Mouse (Mus musculus) limb, embryonic 14.5 days (tissue): ENCODE data around the gene Spata32. TPM values are rescaled to one million over a fixed set of nuclear protein-coding genes. Genes with fewer than 3 reads are reported as not detected.

Source experiments
- ATAC-seq: fragments of 200-750 bp; cut with Nextera tagmentation; 2 replicates; pipeline ENCODE4 v1.8.0; 2017; ENCODE audit warnings: low read depth, moderate number of reproducible peaks, moderate TSS enrichment; ENCODE audit not compliant: low FRiP score
- DNase-seq: peaks from one replicate; pipeline ENCODE4 v3.0.0-alpha.2; 2015; ENCODE audit warnings: low spot score
- H3K27ac ChIP-seq: fragments of 300-500 bp; sonication (generic); replicated peaks from 2 replicates; pipeline ENCODE4 v1.5.1; 2014; ENCODE audit warnings: low read depth, mild to moderate bottlenecking, low read length, moderate library complexity, mixed read lengths
- H3K27me3 ChIP-seq: fragments of 300-500 bp; sonication (generic); 2 replicates; pipeline ENCODE4 v1.6.1; 2014; ENCODE audit warnings: low read length, mixed read lengths; ENCODE audit not compliant: control insufficient read depth, insufficient read depth
- H3K36me3 ChIP-seq: fragments of 300-500 bp; sonication (generic); 2 replicates; pipeline ENCODE4 v1.6.1; 2014; ENCODE audit warnings: mild to moderate bottlenecking, low read length, moderate library complexity, mixed read lengths; ENCODE audit not compliant: control insufficient read depth, insufficient read depth
- H3K4me1 ChIP-seq: fragments of 300-500 bp; sonication (generic); 2 replicates; pipeline ENCODE4 v1.6.1; 2014; ENCODE audit warnings: antibody characterized with exemption, low read length, mixed read lengths; ENCODE audit not compliant: control insufficient read depth, insufficient read depth
- H3K4me2 ChIP-seq: fragments of 300-500 bp; sonication (generic); replicated peaks from 2 replicates; pipeline ENCODE4 v1.6.1; 2014; ENCODE audit warnings: low read depth, mild to moderate bottlenecking, low read length, moderate library complexity; ENCODE audit not compliant: severe bottlenecking
- H3K4me3 ChIP-seq: fragments of 300-500 bp; sonication (generic); replicated peaks from 2 replicates; pipeline ENCODE4 v1.5.1; 2014; ENCODE audit warnings: low read length
- H3K9ac ChIP-seq: fragments of 300-500 bp; sonication (generic); 2 replicates; pipeline ENCODE4 v1.6.1; 2014; ENCODE audit warnings: mild to moderate bottlenecking, low read depth, low read length, moderate library complexity; ENCODE audit not compliant: severe bottlenecking
- H3K9me3 ChIP-seq: fragments of 300-500 bp; sonication (generic); 2 replicates; pipeline ENCODE4 v1.6.1; 2016; ENCODE audit warnings: low read length; ENCODE audit not compliant: control insufficient read depth
- POLR2A ChIP-seq: fragments of 200-500 bp; IDR thresholded peaks from 2 replicates; pipeline ENCODE4 v1.8.0; 2012; ENCODE audit warnings: inconsistent platforms, mild to moderate bottlenecking, moderate library complexity, borderline replicate concordance; ENCODE audit not compliant: insufficient read depth, insufficient read length; ENCODE audit errors: extremely low read depth
- WGBS: fragments of 180-500 bp; shearing (Covaris S2); extraction: QIAGEN DNeasy Blood & Tissue Kit; methylation state at CpG from one replicate; pipeline ENCODE4 v1.1.7; 2014; 5-methylcytosine and 5-hydroxymethylcytosine counted together
- polyA plus RNA-seq, 2 experiments: library from polyadenylated mRNA; depleted of rRNA in 1 of 2; stranded (reverse) in 1 of 2; unstranded in 1 of 2; fragments of >200 nt; fragmentation: Nextera tagmentation in 1 of 2; extraction: Ambion mirVana in 1 of 2; gene quantifications; 2 replicates each; pipeline versions ENCODE4 v1.2.1 to v1.2.3; 2012 to 2014

Spata32 gene
- polyA plus RNA-seq, 2 experiments: not detected

DNA sequence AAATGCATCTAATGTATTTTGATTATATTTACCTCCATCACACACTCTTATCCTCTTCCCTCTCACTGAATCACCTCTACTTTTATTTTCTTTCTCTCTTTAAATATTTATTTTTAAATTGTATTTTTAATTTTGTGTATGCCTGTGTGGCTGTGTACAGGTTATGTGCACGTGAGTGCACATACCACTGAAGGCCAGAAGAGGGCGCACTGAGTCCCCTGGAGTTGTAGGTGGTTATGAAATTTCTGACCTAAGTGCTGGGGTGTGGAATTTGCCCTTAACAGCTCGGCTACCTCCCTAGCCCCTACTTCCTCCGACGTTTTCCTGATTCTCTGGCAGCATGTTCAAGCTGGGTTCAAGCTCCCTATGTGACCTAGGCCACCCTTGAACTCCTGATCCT lies 4.5 kb downstream of the Spata32 start:
- Histone ChIP-seq H3K9ac (no peak overlapping the region), H3K27me3 (peaks cover 3% of the 10 kb centered on the region; the same call in 1 of the 2 replicates), H3K36me3 (no peaks in the 10 kb centered on the region), H3K4me2 (no peak overlapping the region), H3K4me3 (no peak overlapping the region), H3K27ac (no peak overlapping the region), H3K9me3 (no peaks in the 10 kb centered on the region), H3K4me1 (no peaks in the 10 kb centered on the region; the same call in 1 of the 2 replicates)
- WGBS: 83% methylated on average over 5 of the region's 5 CpGs
- DNase-seq: no peak
- ATAC-seq: no peak
- TF ChIP-seq POLR2A: no peak

DNA sequence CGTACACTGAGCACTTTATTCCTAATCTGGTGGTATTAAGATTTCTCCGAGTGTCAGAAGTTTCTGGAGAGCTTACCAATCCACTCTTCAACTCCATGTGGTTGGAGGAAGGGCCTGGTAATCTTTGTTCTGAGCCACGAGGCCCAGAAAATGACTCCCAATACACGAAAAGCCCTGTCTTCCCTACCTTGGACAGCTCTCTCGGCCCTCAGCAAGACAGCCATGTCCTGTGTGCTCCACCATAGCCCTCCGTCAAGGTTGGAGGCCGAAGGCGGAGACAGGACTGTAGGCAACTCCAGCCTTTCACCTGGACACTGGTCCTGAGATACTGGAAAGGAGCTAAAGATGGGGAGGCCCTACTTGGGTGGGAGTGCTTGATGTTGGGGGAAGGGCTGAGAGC lies 7.9 kb downstream of the Spata32 start:
- H3K36me3 ChIP-seq: no peaks in the 10 kb centered on the region
- TF ChIP-seq POLR2A: no peak
- H3K4me2 ChIP-seq: no peak overlapping the region
- ATAC-seq (no peak), DNase-seq (no peak)
- H3K9ac ChIP-seq: no peak overlapping the region
- no peaks in the 10 kb centered on the region for H3K4me1 ChIP-seq
- H3K4me3 ChIP-seq: no peak overlapping the region
- WGBS: 74% methylated on average over 8 of the region's 8 CpGs
- H3K9me3 ChIP-seq: no peaks in the 10 kb centered on the region
- H3K27me3 ChIP-seq: no peaks in the 10 kb centered on the region
- H3K27ac ChIP-seq: no peak overlapping the region

DNA sequence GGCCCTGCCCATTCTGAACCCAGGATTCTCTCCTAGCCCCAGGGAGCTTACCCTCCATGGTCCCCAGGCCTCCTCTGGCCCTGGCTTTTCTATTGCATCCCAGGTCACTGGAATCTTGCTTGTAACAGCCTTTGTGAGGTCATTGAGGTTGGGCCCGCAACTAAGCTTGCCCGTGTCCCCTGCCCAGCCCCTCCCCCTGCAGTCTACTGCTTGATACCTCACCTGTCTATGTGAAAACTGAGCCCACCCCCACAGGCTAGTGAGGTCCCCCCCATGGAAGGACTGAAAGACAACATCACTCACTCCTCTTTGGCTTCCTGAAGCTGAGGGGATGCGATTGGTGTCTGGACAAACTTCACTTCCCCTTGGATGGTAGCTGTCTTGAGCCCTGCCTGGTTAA lies 9.8 kb downstream of the Spata32 start, which contains the start of gene 1700023F06Rik:
Gene 1700023F06Rik, minus strand, starts transcription at position 101 of the 400 bp plus-strand sequence.
- no peaks in the 10 kb centered on the region for H3K27me3 ChIP-seq
- no peak within 1 kb of the TSS for H3K4me2 ChIP-seq
- no peak within 1 kb of the TSS for H3K4me3 ChIP-seq
- DNase-seq: no peak
- no peak within 1 kb of the TSS for H3K27ac ChIP-seq
- TF ChIP-seq POLR2A: no peak
- H3K9ac ChIP-seq: no peak within 1 kb of the TSS
- no peaks in the 10 kb centered on the region for H3K9me3 ChIP-seq
- no peak for ATAC-seq
- no peaks in the 10 kb centered on the region for H3K4me1 ChIP-seq
- no peaks in the 10 kb centered on the region for H3K36me3 ChIP-seq
- 89% methylated on average over 3 of the region's 3 CpGs for WGBS

- H3K27me3 ChIP-seq: 0 out of 2 replicates have a peak, but pooled peaks cover 3% of the 10 kb centered on the region
- no peak overlapping the region for H3K9ac ChIP-seq
- no peaks in the 10 kb centered on the region for H3K36me3 ChIP-seq
- no peak for DNase-seq
- H3K27ac ChIP-seq: no peak overlapping the region
- WGBS: 91% methylated on average over 6 of the region's 6 CpGs
- H3K4me1 ChIP-seq: 0 out of 2 replicates have a peak, but pooled peaks cover 6% of the 10 kb centered on the region
- H3K4me2 ChIP-seq: no peak overlapping the region
- no peak for ATAC-seq
- TF ChIP-seq POLR2A: no peak
- no peak overlapping the region for H3K4me3 ChIP-seq
- H3K9me3 ChIP-seq: no peaks in the 10 kb centered on the region
Measured at GRCm38 (mm10) chr11:103206203-103206602, 12.0 kb downstream of the Spata32 start.

- Histone ChIP-seq H3K27ac (no peak overlapping the region), H3K4me1 (peaks cover 17% of the 10 kb centered on the region), H3K4me2 (no peak overlapping the region), H3K9me3 (no peaks in the 10 kb centered on the region), H3K36me3 (no peaks in the 10 kb centered on the region), H3K27me3 (peaks cover 35% of the 10 kb centered on the region), H3K9ac (no peak overlapping the region), H3K4me3 (no peak overlapping the region)
- DNase-seq (no peak), ATAC-seq (no peak)
- no peak for TF ChIP-seq POLR2A
Measured at GRCm38 (mm10) chr11:103202376-103202775, 15.9 kb downstream of the Spata32 start.

DNA sequence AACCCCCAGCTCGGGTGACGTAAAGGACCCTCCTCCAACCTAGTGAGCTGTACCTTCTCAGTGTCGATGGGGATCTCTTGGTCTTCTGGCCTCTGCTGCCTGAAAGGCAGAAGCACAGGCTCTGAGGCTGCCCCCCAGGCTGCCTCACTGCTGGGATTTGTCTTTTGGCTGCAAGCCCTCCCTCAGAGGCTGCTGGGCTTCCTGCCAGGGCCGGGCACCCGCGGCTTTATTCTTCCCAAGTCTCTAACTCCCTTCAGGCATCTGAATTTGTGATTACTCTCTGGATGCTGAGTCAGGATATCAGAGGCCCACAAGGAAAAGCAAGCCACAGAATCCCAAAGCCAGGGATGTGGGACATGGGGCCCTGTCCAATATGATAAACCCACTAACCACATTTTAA lies 16.6 kb downstream of the Spata32 start:
- peaks cover 17% of the 10 kb centered on the region for H3K4me1 ChIP-seq
- H3K9me3 ChIP-seq: no peaks in the 10 kb centered on the region
- no peak overlapping the region for H3K27ac ChIP-seq
- TF ChIP-seq POLR2A: no peak
- H3K4me3 ChIP-seq: no peak overlapping the region
- ATAC-seq (peak; percentile 61), DNase-seq (peak; percentile 53)
- H3K27me3 ChIP-seq: peaks cover 42% of the 10 kb centered on the region
- H3K36me3 ChIP-seq: no peaks in the 10 kb centered on the region
- H3K9ac ChIP-seq: no peak overlapping the region
- H3K4me2 ChIP-seq: no peak overlapping the region
- 33% methylated on average over 6 of the region's 6 CpGs for WGBS
